Mouse (Mus musculus): ENCODE measurements around the gene Bank1. TPM values are rescaled to one million over a fixed set of nuclear protein-coding genes. Genes with fewer than 3 reads are reported as not detected.
"Not testable (repeated sequence)": the region's sequence is repeated elsewhere in the genome, so short reads cannot be mapped to it uniquely, and the experiment has no call there.

The Bank1 gene
- polyA plus RNA-seq, 1 experiment from 2014 or later = 0.36 TPM

DNA sequence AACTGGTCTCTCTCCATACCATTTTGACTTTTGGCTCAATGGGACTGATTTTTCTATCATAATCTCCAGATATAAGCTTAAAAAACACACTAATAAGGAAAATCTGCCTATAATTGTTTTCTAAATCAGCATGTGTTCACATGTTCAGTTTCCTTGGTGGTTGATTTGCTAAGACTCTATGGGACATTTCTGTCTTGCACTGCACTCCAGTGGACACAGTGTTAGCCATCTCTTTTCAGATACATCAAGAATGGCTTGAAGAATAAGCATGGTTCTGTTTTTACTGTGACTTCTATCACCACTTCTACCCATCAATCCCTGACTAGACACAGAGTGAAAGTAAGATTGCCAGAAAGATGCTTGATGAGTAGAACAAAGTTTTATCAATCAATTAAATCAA is 4.2 kb upstream of the Bank1 start:
- ATAC-seq = no peak
- no peak overlapping the region for H3K4me2 ChIP-seq (ENCODE audit: low read length)
- no peak overlapping the region for H3K4me3 ChIP-seq (ENCODE audit: low read length)
- H3K27me3 ChIP-seq (replicated peaks; ENCODE audit: control insufficient read depth, insufficient read depth, low read length) = no peaks in the 10 kb centered on the region; the same call in 1 of the 2 replicates
- no peaks in the 10 kb centered on the region for H3K36me3 ChIP-seq (ENCODE audit: control insufficient read depth, insufficient read depth, low read length)
- no peaks in the 10 kb centered on the region for H3K4me1 ChIP-seq (ENCODE audit: control insufficient read depth, insufficient read depth, low read depth, low read length)
- H3K9ac ChIP-seq (ENCODE audit: low read depth, low read length) = no peak overlapping the region
- no peak overlapping the region for H3K27ac ChIP-seq (ENCODE audit: low read depth, low read length)
- no peaks in the 10 kb centered on the region for H3K9me3 ChIP-seq (ENCODE audit: control insufficient read depth, low read length)

DNA sequence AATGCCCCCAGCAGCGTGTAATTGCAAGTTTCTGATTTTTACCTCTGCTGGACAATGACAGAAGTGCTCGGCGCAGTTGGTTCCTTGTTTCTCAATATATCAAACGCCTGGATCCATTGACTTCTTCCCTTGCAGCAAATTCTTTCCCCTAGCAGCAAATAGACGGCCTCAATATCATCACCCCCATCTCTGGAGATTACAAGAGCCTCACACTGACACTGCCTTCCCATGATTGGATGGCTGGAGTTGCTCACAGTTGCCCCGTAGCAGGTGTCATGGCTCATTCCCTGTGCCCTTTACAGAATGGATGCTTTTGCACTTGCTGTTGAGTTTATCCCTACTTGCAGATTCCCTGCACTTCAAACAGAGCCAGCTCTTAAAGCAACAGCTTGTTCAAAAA is 3.3 kb upstream of the Bank1 start:
- H3K4me3 ChIP-seq (ENCODE audit: low read length) = no peak overlapping the region
- 36% methylated on average over 6 of the region's 6 CpGs for WGBS
- no peak overlapping the region for H3K9ac ChIP-seq (ENCODE audit: low read depth, low read length)
- H3K4me1 ChIP-seq (ENCODE audit: control insufficient read depth, insufficient read depth, low read depth, low read length) = no peaks in the 10 kb centered on the region
- H3K4me2 ChIP-seq (ENCODE audit: low read length) = no peak overlapping the region
- no peaks in the 10 kb centered on the region for H3K36me3 ChIP-seq (ENCODE audit: control insufficient read depth, insufficient read depth, low read length)
- 0 out of 2 replicates have a peak, but pooled peaks have one; percentile 42 for ATAC-seq
- no peaks in the 10 kb centered on the region for H3K9me3 ChIP-seq (ENCODE audit: control insufficient read depth, low read length)
- H3K27ac ChIP-seq (ENCODE audit: low read depth, low read length) = no peak overlapping the region
- no peaks in the 10 kb centered on the region; the same call in 1 of the 2 replicates for H3K27me3 ChIP-seq (replicated peaks; ENCODE audit: control insufficient read depth, insufficient read depth, low read length)

DNA sequence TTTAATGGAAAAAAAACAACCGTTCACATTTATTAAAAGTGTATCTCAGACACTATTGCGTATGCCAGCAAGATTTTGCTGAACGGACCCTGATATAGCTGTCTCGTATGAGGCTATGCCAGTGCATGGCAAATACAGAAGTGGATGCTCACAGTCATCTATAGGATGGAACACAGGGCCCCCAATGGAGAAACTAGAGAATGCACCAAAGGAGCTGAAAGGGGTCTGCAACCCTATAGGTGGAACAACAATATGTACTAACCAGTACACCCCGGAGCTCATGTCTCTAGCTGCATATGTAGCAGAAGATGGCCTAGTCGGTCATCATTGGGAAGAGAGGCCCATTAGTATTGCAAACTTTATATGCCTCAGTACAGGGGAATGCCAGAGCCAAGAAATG is 1.1 kb downstream of the Bank1 start:
- not testable (repeated sequence) for H3K27me3 ChIP-seq (replicated peaks; ENCODE audit: control insufficient read depth, insufficient read depth, low read length); H3K4me1 ChIP-seq (ENCODE audit: control insufficient read depth, insufficient read depth, low read depth, low read length); H3K27ac ChIP-seq (ENCODE audit: low read depth, low read length); H3K9ac ChIP-seq (ENCODE audit: low read depth, low read length); H3K4me3 ChIP-seq (ENCODE audit: low read length); H3K4me2 ChIP-seq (ENCODE audit: low read length); H3K36me3 ChIP-seq (ENCODE audit: control insufficient read depth, insufficient read depth, low read length); H3K9me3 ChIP-seq (ENCODE audit: control insufficient read depth, low read length); ATAC-seq
- WGBS = 96% methylated on average over 6 of the region's 6 CpGs

DNA sequence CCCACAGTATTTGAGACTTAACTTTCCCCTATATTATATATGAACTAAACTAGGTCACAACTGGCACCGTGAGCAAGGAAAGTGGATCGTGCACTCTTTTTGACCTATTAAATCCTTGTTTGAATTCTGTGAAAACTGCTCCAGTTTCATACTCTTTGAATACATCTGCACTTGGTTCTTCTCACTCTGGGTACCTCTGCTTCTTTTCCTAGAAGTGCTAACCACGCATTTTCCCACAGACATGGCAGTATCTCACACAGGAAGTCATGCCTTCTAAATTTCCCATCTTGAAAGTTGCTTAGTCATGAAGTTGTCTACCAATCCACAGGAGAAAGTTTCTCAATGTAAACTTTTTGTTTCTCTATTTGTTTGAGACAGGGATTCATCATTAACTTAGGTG is 3.9 kb downstream of the Bank1 start:
- no peak overlapping the region for H3K9ac ChIP-seq (ENCODE audit: low read depth, low read length)
- ATAC-seq = no peak
- H3K36me3 ChIP-seq (ENCODE audit: control insufficient read depth, insufficient read depth, low read length) = no peaks in the 10 kb centered on the region
- H3K27me3 ChIP-seq (replicated peaks; ENCODE audit: control insufficient read depth, insufficient read depth, low read length) = no peaks in the 10 kb centered on the region
- H3K4me3 ChIP-seq (ENCODE audit: low read length) = no peak overlapping the region
- no peaks in the 10 kb centered on the region for H3K4me1 ChIP-seq (ENCODE audit: control insufficient read depth, insufficient read depth, low read depth, low read length)
- no peak overlapping the region for H3K27ac ChIP-seq (ENCODE audit: low read depth, low read length)
- H3K9me3 ChIP-seq (ENCODE audit: control insufficient read depth, low read length) = no peaks in the 10 kb centered on the region
- 95% methylated on average over 3 of the region's 3 CpGs for WGBS
- H3K4me2 ChIP-seq (ENCODE audit: low read length) = no peak overlapping the region

DNA sequence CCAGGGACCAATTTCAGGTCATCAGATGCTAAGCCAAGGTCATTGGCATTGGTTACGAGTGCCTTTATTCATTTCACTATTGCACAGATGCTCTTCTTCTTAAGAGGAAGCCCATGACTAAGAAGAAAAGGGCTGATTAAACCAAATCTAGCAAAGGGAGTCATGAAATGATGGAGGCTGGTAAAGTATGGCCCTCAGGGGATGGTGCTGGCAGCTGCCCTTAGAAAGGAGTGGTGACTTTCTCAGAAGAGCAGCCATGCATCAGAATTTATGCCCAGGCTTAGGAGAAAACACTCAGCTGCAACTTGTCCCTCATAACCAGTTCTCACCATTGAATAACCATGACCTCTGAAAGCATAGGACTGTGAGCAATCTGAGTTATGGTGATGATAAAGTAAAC is 17.4 kb downstream of the Bank1 start:
- Histone ChIP-seq H3K27ac (ENCODE audit: low read depth, low read length) (no peak overlapping the region), H3K36me3 (ENCODE audit: control insufficient read depth, insufficient read depth, low read length) (no peaks in the 10 kb centered on the region), H3K4me2 (ENCODE audit: low read length) (no peak overlapping the region), H3K9me3 (ENCODE audit: control insufficient read depth, low read length) (no peaks in the 10 kb centered on the region), H3K4me1 (ENCODE audit: control insufficient read depth, insufficient read depth, low read depth, low read length) (no peaks in the 10 kb centered on the region), H3K9ac (ENCODE audit: low read depth, low read length) (no peak overlapping the region), H3K27me3 (replicated peaks; ENCODE audit: control insufficient read depth, insufficient read depth, low read length) (no peaks in the 10 kb centered on the region), H3K4me3 (ENCODE audit: low read length) (no peak overlapping the region)
- no peak for ATAC-seq
- 73% methylated on average over 1 of the region's 1 CpGs for WGBS

DNA sequence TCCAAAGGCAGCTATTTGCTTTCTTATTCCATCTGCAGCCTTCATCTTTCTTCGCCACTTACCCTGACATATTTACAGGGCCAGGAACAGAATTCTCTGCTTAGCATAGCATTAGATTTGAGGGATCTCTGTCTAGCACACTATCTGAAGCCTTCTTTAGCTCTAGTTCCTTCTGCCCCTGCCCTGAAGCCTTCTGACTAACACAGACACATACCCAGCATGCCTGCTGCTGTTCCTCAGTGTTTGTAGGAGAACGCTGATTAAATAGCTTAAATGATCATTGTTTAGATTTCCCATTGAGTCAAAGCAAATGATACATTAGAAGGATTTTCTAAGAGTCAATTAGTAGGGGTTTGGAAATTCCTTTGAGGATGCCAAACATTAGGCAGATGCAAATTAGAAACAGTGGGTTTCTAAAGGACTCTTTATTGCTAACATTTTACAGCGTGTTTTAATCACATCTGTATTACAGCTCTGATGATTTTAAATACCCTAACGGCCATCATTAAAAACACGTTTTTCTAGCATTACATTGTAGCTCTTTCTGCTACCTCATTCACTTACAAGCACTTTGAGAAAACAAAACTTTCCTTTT is 19.2 kb downstream of the Bank1 start:
- no peaks in the 10 kb centered on the region for H3K4me1 ChIP-seq (ENCODE audit: control insufficient read depth, insufficient read depth, low read depth, low read length)
- H3K9ac ChIP-seq (ENCODE audit: low read depth, low read length) = no peak overlapping the region
- H3K27me3 ChIP-seq (replicated peaks; ENCODE audit: control insufficient read depth, insufficient read depth, low read length) = no peaks in the 10 kb centered on the region
- 61% methylated on average over 5 of the region's 5 CpGs for WGBS
- H3K4me2 ChIP-seq (ENCODE audit: low read length) = no peak overlapping the region
- H3K4me3 ChIP-seq (ENCODE audit: low read length) = no peak overlapping the region
- ATAC-seq = peak; percentile 73
- H3K36me3 ChIP-seq (ENCODE audit: control insufficient read depth, insufficient read depth, low read length) = no peaks in the 10 kb centered on the region
- H3K9me3 ChIP-seq (ENCODE audit: control insufficient read depth, low read length) = no peaks in the 10 kb centered on the region
- H3K27ac ChIP-seq (ENCODE audit: low read depth, low read length) = no peak overlapping the region

DNA sequence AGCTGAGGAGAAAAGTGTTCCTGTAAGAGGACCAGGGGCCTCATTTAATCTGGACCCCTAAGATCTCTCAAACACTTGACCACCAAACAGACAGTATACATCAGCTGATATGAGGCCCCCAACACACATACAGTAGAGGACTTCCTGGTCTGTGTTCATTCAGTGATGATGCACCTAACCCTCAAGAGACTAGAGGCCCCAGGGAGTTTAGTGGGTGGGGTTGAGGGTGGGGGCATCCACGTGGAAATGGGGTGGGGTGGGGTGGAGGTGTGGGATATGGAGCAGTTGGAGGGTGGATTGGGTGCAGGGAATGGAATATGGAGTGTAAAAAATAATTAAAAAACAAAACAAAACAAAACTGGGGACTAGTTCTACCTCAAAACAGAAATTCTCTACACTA is 23.3 kb downstream of the Bank1 start:
- Histone ChIP-seq H3K4me3 (ENCODE audit: low read length) (no peak overlapping the region), H3K27ac (ENCODE audit: low read depth, low read length) (no peak overlapping the region), H3K9me3 (ENCODE audit: control insufficient read depth, low read length) (no peaks in the 10 kb centered on the region), H3K4me1 (ENCODE audit: control insufficient read depth, insufficient read depth, low read depth, low read length) (no peaks in the 10 kb centered on the region), H3K27me3 (replicated peaks; ENCODE audit: control insufficient read depth, insufficient read depth, low read length) (no peaks in the 10 kb centered on the region), H3K36me3 (ENCODE audit: control insufficient read depth, insufficient read depth, low read length) (no peaks in the 10 kb centered on the region), H3K4me2 (ENCODE audit: low read length) (no peak overlapping the region), H3K9ac (ENCODE audit: low read depth, low read length) (no peak overlapping the region)
- WGBS = 33% methylated on average over 1 of the region's 1 CpGs
- ATAC-seq = no peak

DNA sequence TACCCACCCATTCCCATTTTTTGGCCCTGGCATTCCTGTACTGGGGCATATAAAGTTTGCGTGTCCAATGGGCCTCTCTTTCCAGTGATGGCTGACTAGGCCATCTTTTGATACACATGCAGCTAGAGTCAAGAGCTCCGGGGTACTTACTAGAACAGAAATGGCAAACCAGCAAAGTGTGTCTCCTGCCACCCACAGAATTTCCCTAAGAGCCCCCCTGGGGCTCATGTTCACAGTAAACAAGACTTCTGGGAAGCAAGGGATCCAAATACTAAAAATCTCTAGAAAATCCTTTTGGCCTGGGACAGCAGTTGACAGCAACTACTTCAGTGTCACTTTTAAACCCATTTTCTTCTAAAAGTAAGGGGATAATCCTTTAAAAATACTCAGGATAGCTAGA is 25.1 kb downstream of the Bank1 start:
- H3K4me2 ChIP-seq (ENCODE audit: low read length); H3K4me3 ChIP-seq (ENCODE audit: low read length); H3K27ac ChIP-seq (ENCODE audit: low read depth, low read length); H3K36me3 ChIP-seq (ENCODE audit: control insufficient read depth, insufficient read depth, low read length); H3K4me1 ChIP-seq (ENCODE audit: control insufficient read depth, insufficient read depth, low read depth, low read length); H3K27me3 ChIP-seq (replicated peaks; ENCODE audit: control insufficient read depth, insufficient read depth, low read length); H3K9ac ChIP-seq (ENCODE audit: low read depth, low read length); H3K9me3 ChIP-seq (ENCODE audit: control insufficient read depth, low read length); ATAC-seq: not testable (repeated sequence)
- 89% methylated on average over 2 of the region's 2 CpGs for WGBS

DNA sequence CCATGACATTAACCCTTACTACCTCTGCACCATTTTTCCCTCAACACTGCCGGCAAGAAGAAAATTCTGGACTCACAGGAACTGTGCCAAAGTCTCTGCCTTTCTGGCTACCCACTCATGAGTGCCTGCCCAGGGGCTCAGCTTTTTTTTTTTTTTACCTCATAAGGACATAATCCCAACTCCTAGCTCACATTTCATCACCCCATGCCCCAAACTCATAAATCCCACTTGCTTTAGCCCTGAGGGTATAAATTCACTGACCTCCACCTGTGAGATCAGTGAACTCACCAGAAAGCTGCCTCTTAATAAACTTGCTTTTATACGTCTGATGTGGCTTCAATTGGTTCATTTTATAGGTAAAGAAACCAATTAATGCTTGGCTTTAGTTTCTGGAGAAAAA is 28.5 kb downstream of the Bank1 start:
- Histone ChIP-seq H3K4me2 (ENCODE audit: low read length) (no peak overlapping the region), H3K36me3 (ENCODE audit: control insufficient read depth, insufficient read depth, low read length) (no peaks in the 10 kb centered on the region), H3K4me1 (ENCODE audit: control insufficient read depth, insufficient read depth, low read depth, low read length) (no peaks in the 10 kb centered on the region), H3K27me3 (replicated peaks; ENCODE audit: control insufficient read depth, insufficient read depth, low read length) (no peaks in the 10 kb centered on the region), H3K27ac (ENCODE audit: low read depth, low read length) (no peak overlapping the region), H3K4me3 (ENCODE audit: low read length) (no peak overlapping the region), H3K9ac (ENCODE audit: low read depth, low read length) (no peak overlapping the region), H3K9me3 (ENCODE audit: control insufficient read depth, low read length) (no peaks in the 10 kb centered on the region)
- 81% methylated on average over 2 of the region's 2 CpGs for WGBS
- no peak for ATAC-seq

DNA sequence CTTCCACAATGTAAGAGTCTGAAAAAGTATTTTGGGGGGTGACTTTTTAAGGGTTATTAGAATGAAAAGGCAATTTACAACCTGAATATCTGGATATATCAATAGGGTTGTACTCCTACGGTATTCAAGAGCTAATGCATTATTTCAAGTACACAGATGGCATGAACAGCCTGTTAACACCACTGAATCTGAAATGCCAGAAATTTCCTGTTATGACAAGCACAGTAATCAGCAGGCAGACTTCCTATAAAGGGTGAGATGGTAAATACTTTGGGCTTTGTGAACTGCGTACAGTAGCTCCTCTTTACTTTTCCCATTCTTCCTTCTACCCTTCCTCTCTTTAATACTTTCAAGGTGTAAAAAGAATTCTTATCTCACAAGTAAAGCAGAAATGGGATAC is 30.6 kb downstream of the Bank1 start:
- H3K4me2 ChIP-seq (ENCODE audit: low read length) = no peak overlapping the region
- no peaks in the 10 kb centered on the region for H3K36me3 ChIP-seq (ENCODE audit: control insufficient read depth, insufficient read depth, low read length)
- H3K4me1 ChIP-seq (ENCODE audit: control insufficient read depth, insufficient read depth, low read depth, low read length) = no peaks in the 10 kb centered on the region
- H3K4me3 ChIP-seq (ENCODE audit: low read length) = no peak overlapping the region
- H3K27ac ChIP-seq (ENCODE audit: low read depth, low read length) = no peak overlapping the region
- no peak for ATAC-seq
- 70% methylated on average over 2 of the region's 2 CpGs for WGBS
- H3K27me3 ChIP-seq (replicated peaks; ENCODE audit: control insufficient read depth, insufficient read depth, low read length) = no peaks in the 10 kb centered on the region
- no peaks in the 10 kb centered on the region for H3K9me3 ChIP-seq (ENCODE audit: control insufficient read depth, low read length)
- H3K9ac ChIP-seq (ENCODE audit: low read depth, low read length) = no peak overlapping the region
